Mouse (Mus musculus): Measurements from ENCODE around the gene Slc4a1.

DNA sequence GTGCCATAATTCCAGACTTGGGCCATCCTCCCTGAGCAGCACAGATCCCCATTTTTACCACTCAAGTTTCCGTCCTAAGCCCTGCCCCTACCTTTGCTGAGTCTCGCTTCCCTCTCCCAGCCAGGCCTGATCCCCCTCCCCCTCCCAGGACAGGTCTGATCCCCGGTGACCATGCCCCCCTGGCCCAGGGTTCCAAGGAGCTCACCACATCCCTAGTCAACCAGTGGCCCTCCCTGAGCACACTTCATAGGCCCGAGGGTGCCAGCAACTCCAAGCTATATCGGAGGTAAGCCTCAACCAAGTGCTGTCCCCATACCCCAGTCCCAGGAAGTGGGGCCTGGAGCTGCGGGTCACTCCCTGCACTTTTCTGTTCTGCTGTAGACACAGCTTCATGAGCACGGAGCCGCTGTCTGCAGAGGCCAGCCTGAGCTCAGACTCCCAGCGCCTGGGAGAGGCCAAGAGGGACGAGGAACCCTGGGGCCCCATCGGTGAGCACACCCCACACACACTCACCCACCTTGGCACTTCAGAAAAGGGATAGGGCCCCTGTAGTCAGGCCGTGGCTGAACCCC lies 34.6 kb upstream of the Slc4a1 start:
- no peak for TF ChIP-seq CTCF (IDR thresholded peaks at IDR 0.05; ENCODE audit: low read depth, low read length)
- TF ChIP-seq TAL1 (conservative IDR thresholded peaks at IDR 0.05; ENCODE audit: low read depth, low read length) = no peak
- TF ChIP-seq GATA1 (IDR thresholded peaks at IDR 0.05; ENCODE audit: borderline replicate concordance, low read length) = no peak
- TF ChIP-seq POLR2AphosphoS5 (IDR thresholded peaks at IDR 0.05; ENCODE audit: insufficient replicate concordance, low read depth, low read length) = no peak
